Mouse (Mus musculus) layer of hippocampus, postnatal 36 days (tissue): ENCODE measurements at regions not wholly inside any gene's neighbourhood (a gene's known extent, or its start where the extent isn't known, plus 50 kb on each side); places are given as distances from the start of the nearest gene placed in this dataset.

Experiments used
- DNase-seq, 2 experiments: peaks; one replicate each; pipeline ENCODE4 v3.0.0; 2022

GRCm38 (mm10) chr7:39596403-39596802 lies 78.8 kb downstream of the Zfp619 start:
- DNase-seq, result no peak

GRCm38 (mm10) chr7:39613767-39614166 lies 96.2 kb downstream of the Zfp619 start:
- no peak for DNase-seq

- DNase-seq, result no peak
These were observed 97.5 kb downstream of the Zfp619 start for GRCm38 (mm10) chr7:39615092-39615491.

- DNase-seq, result no peak
These were observed 104.2 kb downstream of the Zfp619 start for GRCm38 (mm10) chr7:39621796-39622195.

DNA sequence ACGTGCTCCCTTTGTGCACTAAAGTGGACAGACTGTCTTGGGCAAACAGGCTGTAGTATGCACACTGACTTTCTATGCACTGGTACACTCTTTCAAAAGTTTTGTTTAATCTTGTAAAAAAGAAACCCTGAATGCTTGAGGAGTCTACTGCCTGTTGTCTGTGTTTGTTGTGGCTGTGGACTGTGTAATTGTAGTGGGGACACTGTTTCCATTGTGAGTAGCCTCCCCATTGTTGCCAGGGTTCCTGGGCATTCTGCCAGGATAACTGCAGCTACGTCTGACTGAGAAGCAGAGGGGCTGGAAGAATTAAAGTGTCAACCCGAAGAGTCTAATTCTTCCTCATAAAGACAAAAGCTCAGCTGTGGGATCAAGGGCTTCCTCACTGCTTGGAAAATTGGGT lies 115.3 kb downstream of the Zfp619 start:
- peak in 1 of 2 experiments; percentile 7 for DNase-seq

DNA sequence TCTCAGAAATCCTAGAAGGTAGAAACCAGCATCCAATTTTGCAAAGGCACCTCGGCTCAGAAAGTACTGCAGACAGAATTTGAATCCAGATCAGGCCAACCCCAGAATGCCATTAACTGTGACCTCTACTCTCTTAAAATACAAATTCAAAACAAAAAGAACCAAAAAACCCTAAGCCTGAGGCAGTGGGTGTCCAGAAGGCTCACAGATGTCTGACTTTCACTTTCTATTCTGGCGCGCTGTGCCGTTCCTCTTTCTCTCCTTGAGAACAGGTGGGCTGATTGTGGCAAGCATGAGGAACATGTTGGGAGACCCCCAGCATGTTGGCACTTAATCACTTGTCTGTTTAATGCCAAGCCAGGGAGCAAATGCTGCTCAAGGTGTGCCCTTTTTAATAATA lies 124.8 kb downstream of the Zfp619 start:
- DNase-seq, result no peak

- DNase-seq, result no peak
These were observed 125.8 kb downstream of the Zfp619 start for GRCm38 (mm10) chr7:39643323-39643722.

DNA sequence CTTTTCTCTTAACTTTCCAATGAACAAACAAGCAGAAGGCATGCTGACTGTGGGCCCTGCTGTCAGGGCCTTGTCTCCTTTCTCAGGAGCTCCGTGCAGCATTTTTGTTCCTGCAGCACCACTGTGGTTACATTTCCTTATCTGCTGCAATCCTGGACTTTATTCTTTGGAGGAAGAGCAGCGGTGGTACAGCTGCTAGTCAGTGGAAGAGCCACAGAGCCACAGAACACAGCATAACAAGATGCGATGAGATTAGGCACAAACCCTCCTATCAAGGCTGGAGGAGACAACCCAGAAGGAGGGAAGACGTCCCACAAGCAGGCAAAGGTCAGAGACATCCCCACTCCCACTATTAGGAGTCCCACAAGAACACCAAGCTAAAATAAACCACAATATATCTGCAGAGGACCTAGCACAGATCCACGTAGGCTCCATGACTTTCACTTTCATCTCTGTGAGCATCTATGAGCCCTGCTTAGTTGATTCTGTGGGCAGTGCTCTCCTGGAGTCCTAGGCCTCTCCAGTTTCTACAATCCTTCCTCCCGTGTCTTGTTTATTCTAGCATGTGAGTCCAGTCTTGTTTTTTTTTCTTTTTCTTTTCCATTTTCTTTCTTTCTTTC lies 133.0 kb downstream of the Zfp619 start:
- DNase-seq, result no peak

DNA sequence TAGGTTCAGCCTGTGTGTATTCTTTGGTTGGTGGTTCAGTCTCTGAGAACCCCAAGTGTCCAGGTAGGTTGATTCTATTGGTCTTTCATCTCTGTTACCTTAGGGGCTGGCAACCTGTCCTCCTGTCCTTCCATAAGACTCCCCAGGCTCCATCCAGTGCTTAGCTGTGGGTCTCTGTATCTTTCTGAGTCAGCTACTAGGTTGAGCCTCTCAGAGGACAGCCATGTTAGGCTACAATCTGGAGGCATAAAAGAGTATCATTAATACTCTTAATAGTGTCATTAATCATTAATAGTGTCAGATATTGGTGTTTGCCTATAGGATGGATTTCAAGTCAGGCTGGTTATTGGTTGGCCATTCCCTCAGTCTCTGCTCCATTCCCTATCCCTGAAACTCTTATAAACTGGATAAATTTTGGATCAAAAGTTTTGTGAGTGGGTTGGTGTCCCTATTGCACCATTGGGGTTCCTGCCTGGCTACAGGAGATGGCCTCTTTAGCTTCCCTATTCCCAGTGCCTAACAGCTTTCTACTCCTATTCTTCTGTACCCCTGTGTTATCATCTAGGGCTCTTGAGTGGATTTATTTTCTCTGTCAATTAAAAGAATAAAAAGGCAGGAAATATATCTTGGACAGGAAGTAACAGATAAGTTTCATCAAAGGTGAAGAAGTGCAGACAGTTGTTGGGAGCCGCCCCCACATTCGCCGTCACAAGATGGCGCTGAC lies 137.2 kb downstream of the Zfp619 start:
- no peak for DNase-seq

- DNase-seq, result peak; percentile 33 to 58
These were observed 137.7 kb downstream of the Zfp619 start for GRCm38 (mm10) chr7:39655287-39655652.

GRCm38 (mm10) chr7:39655709-39656397 lies 138.3 kb downstream of the Zfp619 start:
- no peak for DNase-seq

DNA sequence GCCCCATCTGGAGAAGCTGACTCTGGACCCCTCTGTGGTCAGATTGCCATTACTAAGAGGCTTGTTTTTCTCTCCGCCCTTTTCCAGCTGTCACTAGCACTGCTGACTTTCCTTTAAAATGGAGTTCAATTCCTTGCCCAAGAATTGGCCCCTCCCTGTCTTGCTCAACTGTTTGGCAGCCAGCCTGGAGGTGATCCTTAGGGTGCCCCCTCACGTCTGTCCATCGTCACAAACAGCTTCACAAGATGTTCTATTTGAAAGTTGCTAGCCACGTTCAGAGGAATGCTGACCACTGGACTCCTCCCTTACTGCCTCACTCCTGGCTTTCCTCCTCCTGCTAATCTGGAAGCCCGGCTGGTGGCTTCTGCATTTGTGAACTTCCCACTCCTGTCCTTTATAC lies 142.0 kb downstream of the Zfp619 start:
- no peak for DNase-seq

GRCm38 (mm10) chr7:39675124-39675846 lies 157.7 kb downstream of the Zfp619 start:
- DNase-seq, result no peak

GRCm38 (mm10) chr7:39675847-39676238 lies 158.3 kb downstream of the Zfp619 start:
- no peak for DNase-seq

DNA sequence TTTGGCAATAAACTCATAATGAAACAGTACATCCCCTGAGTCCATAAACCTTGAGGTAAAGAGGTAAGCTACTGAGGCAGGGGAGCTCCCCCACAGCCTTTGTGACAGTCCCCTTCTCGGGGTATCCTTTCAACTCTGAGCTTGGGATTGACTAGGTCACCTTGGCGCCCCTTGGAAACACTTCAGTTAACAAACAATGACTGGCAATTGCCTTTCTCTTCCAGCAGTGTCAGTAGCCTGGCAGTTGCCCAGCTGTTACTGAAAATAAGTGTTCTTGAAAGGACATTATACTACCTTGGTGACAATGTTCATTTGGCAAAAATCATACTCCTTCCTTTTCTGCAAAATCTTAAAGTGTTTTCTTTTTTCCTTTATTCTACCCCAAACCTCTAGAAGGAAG lies 162.8 kb downstream of the Zfp619 start:
- DNase-seq, result no peak

GRCm38 (mm10) chr7:39696589-39696988 lies 179.0 kb downstream of the Zfp619 start:
- DNase-seq, result no peak

- DNase-seq, result no peak
These were observed 183.9 kb downstream of the Zfp619 start for GRCm38 (mm10) chr7:39701506-39701905.

DNA sequence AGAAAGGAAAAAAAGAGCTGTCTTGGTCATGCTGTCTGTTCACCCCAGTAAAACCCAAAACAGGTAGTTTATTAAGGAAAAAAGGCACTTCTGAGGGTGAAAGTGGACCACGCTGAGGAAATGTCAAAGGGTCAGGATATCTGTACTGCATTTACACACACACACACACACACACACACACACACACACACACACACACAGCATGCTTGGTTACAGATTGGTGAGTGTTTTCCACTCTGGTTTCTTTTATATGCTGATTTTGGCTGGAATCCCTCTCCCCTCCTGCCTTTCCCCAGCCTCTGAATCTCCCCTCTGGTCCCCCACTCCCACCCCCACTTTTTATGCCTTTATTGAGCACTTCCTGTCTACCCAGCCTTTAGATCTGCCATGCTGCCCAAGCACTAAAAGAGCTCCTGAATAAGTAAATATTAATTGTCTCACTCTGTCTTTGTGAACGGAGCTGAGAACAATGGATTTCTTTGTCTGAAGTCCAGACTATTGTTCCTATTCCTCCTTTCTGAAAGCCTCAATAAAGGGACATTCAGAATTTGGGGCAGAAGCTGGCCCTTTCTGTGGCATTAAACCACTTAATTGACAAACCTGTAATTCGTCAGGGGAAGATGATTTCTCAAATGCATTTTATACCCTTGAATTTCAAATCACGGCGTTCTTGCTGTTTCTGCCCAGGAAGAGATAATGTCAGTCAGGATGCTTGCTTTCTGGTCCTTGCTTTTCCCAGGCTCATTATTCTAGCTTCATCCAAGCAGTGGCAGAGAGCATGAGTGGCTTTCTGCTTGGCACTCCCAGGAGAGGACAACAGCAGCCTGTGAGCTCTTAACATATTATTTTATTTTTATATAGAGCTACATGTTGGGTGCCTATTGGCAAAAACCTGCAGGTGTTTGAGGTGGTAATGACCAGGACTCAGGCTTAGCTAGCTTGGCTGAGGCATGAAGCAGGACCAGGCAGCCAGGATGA lies 187.8 kb downstream of the Zfp619 start:
- DNase-seq, result no peak

- DNase-seq, result no peak
These were observed 189.0 kb downstream of the Zfp619 start for GRCm38 (mm10) chr7:39706606-39707005.

DNA sequence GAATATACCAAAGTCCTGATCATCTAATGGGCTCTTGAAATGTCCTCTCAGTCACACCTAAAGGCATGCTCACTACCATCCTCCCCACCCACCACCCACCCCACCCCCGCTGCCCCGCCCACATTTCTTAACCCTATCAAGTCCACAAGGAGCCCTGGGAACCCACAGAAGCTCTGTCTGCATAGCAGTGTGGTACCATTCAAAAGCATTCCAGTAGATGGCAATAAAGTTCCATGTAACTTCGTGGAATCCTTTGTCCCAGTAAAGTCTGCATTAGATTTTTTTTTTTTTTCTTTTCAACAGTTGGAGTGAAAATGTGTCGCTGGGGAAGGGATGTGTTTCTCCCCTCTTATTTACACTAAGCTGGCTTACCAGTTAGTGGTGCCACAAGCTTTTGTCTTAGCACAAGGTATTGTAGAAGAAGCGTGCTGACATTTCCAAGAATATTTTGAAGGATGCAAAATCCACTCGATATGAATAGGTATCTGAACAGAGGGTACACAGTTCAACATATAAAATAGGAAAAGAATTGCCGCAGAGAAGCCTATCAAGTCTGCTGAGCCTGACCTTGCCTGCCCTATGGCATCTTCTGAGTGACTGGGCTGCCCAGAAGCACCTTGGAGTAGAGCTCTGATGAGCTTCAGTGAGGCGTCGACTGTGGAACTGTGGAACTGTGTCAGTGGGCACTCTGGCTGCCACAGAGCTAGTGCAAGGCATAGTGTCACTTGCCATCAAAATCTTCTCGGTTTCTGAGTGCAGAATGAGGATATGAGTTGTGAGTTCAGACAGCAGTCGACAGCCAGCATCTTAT lies 199.0 kb downstream of the Zfp619 start:
- no peak for DNase-seq

DNA sequence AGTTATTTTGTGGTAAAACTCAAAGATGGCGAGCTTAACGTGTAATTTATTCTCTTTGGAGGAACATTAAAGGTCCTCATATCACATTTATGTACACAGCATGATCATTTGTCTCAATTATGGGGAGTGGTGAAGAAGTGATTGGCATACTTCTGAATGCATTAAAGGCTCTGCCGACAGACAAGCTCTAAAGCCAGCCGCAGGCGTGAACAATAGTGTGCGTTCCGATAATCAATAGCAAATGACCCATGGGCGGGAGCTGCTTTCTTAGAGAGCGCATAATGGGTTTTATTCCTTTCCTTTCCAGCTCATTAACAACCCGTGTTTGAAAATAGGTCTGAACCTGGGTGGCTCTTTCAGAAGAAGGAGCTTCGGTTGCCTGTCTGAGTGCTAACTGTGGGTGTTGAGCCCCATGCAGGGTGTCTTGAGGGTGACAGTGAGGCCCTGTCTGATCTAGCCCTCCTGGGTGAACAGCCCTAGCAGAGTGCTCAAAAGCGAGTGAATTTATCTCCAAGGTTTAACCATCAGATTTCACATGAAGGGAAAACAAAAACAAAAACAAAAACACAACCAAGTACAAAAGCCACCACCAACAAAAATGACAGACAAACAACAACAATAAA lies 210.5 kb downstream of the Zfp619 start:
- DNase-seq, result no peak
